Comparison of ENCODE assay signal across 21 mouse cellular contexts in the genomic region with DNA sequence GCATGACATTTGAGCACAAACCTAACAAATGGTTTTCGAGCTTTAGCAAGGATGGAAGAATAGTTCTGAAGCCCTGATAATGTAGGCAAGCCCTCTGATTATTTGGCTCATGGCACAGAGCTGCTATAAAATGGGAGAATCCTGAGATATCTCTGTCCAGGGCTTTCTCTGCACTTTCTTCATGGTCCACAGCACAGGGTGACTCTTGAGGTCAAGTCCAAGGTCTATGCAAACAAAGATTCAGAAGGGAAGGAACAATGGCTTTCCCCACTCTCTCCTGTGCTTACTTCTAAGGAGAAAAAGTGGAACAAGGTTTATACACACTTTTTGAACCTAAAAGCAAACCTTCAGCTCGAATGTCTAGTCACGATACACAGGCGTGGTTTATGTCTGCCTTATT.
"Had no signal": no experiment of that assay in that cellular context is flagged by ENCODE, and none has a peak within 500 bp of the region (broad histone marks: within the 10 kb centered on the region; RNA-seq: fewer than 3 reads in every experiment).

No protein-coding gene starts in this region.

- H3K27me3 ChIP-seq: intestine, embryonic 15.5 days; liver, embryonic 12.5 days; liver, embryonic 15.5 days; lung, embryonic 15.5 days; megakaryocyte, embryonic 14.5 days; midbrain, embryonic 13.5 days; neural tube, embryonic 13.5 days; stomach, embryonic 15.5 days had no signal

- H3K36me3 ChIP-seq: intestine, embryonic 15.5 days; limb, embryonic 10.5 days; limb, embryonic 13.5 days; liver, embryonic 12.5 days; liver, embryonic 15.5 days; lung, embryonic 15.5 days; midbrain, embryonic 10.5 days; neural tube, embryonic 13.5 days; stomach, embryonic 15.5 days had no signal

- H3K27ac ChIP-seq: intestine, embryonic 15.5 days; limb, embryonic 10.5 days; limb, embryonic 13.5 days; liver, embryonic 12.5 days; liver, embryonic 15.5 days; lung, embryonic 15.5 days; midbrain, embryonic 10.5 days; midbrain, embryonic 13.5 days; neural tube, embryonic 13.5 days; stomach, embryonic 15.5 days had no signal

- H3K9me3 ChIP-seq: intestine, embryonic 15.5 days; limb, embryonic 10.5 days; limb, embryonic 13.5 days; liver, embryonic 12.5 days; liver, embryonic 15.5 days; lung, embryonic 15.5 days; midbrain, embryonic 10.5 days; midbrain, embryonic 13.5 days; neural tube, embryonic 13.5 days; stomach, embryonic 15.5 days had no signal

- H3K4me3 ChIP-seq: intestine, embryonic 15.5 days; limb, embryonic 10.5 days; limb, embryonic 13.5 days; liver, embryonic 12.5 days; liver, embryonic 15.5 days; lung, embryonic 15.5 days; megakaryocyte, embryonic 14.5 days; midbrain, embryonic 10.5 days; midbrain, embryonic 13.5 days; myocyte; neural tube, embryonic 13.5 days; stomach, embryonic 15.5 days had no signal

- ATAC-seq: intestine, embryonic 15.5 days; liver, embryonic 12.5 days; midbrain, embryonic 13.5 days; midbrain, embryonic 16.5 days had no signal

- H3K4me2 ChIP-seq: intestine, embryonic 15.5 days; limb, embryonic 13.5 days; liver, embryonic 12.5 days; liver, embryonic 15.5 days; lung, embryonic 15.5 days; midbrain, embryonic 13.5 days; neural tube, embryonic 13.5 days; stomach, embryonic 15.5 days had no signal

- H3K9ac ChIP-seq: intestine, embryonic 15.5 days; limb, embryonic 13.5 days; liver, embryonic 12.5 days; liver, embryonic 15.5 days; lung, embryonic 15.5 days; midbrain, embryonic 13.5 days; neural tube, embryonic 13.5 days; stomach, embryonic 15.5 days had no signal

- H3K4me1 ChIP-seq: intestine, embryonic 15.5 days; limb, embryonic 10.5 days; limb, embryonic 13.5 days; liver, embryonic 12.5 days; liver, embryonic 15.5 days; lung, embryonic 15.5 days; megakaryocyte, embryonic 14.5 days; stomach, embryonic 15.5 days had no signal

- DNase-seq: liver; lung, adult 18-20 months; lung, postnatal 10 days; lung, postnatal 36 days; retina, postnatal 1 day; right cerebral cortex, postnatal 25 days; spleen, adult 18-20 months; thymus, postnatal 25 days had no signal
